Mouse (Mus musculus) lung, embryonic 15.5 days (tissue): ENCODE data around the gene Ncoa6. TPM values are rescaled to one million over a fixed set of nuclear protein-coding genes. Genes with fewer than 3 reads are reported as not detected.

Source experiments
- ATAC-seq: fragments of 200-750 bp; cut with Nextera tagmentation; 2 replicates; pipeline ENCODE4 v1.8.0; 2017; ENCODE audit warnings: moderate number of reproducible peaks, borderline replicate concordance; ENCODE audit not compliant: low FRiP score, low TSS enrichment; ENCODE audit errors: extremely low read depth
- H3K27ac ChIP-seq: fragments of 300-500 bp; sonication (generic); 2 replicates; pipeline ENCODE4 v1.5.1; 2015; ENCODE audit warnings: moderate library complexity, mild to moderate bottlenecking, inconsistent platforms
- H3K27me3 ChIP-seq: fragments of 300-500 bp; sonication (generic); 2 replicates; pipeline ENCODE4 v1.6.1; 2015; ENCODE audit warnings: inconsistent platforms
- H3K36me3 ChIP-seq: fragments of 300-500 bp; sonication (generic); 2 replicates; pipeline ENCODE4 v1.6.1; 2015; ENCODE audit warnings: inconsistent platforms
- H3K4me1 ChIP-seq: fragments of 300-500 bp; sonication (generic); 2 replicates; pipeline ENCODE4 v1.6.1; 2015; ENCODE audit warnings: inconsistent platforms
- H3K4me2 ChIP-seq: fragments of 300-500 bp; sonication (generic); 2 replicates; pipeline ENCODE4 v1.6.1; 2015; ENCODE audit warnings: inconsistent platforms, mild to moderate bottlenecking, moderate library complexity
- H3K4me3 ChIP-seq: fragments of 300-500 bp; sonication (generic); 2 replicates; pipeline ENCODE4 v1.5.1; 2015; ENCODE audit warnings: mild to moderate bottlenecking, inconsistent platforms
- H3K9ac ChIP-seq: fragments of 300-500 bp; sonication (generic); 2 replicates; pipeline ENCODE4 v1.6.1; 2015; ENCODE audit warnings: inconsistent platforms
- H3K9me3 ChIP-seq: fragments of 300-500 bp; sonication (generic); 2 replicates; pipeline ENCODE4 v1.6.1; 2016; ENCODE audit warnings: inconsistent platforms
- WGBS: fragments of 180-500 bp; shearing (Covaris S2); methylation state at CpG from one replicate; pipeline ENCODE4 v1.1.7; 2015; 5-methylcytosine and 5-hydroxymethylcytosine counted together
- polyA plus RNA-seq: library from polyadenylated mRNA; unstranded; fragments of >200 nt; fragmentation: Nextera tagmentation; extraction: Ambion mirVana; gene quantifications from 2 replicates; pipeline ENCODE4 v1.2.1, GENCODE M21; 2015

Gene Ncoa6
- polyA plus RNA-seq, 1 experiment from 2014 or later = 16.6 TPM

- H3K36me3 ChIP-seq = no peaks in the 10 kb centered on the region
- H3K27ac ChIP-seq = no peak overlapping the region
- peaks cover 17% of the 10 kb centered on the region for H3K27me3 ChIP-seq
- peaks cover 19% of the 10 kb centered on the region for H3K4me1 ChIP-seq
- H3K4me2 ChIP-seq = peak overlapping the region; percentile 90
- peak overlapping the region; percentile 79 for H3K9ac ChIP-seq
- ATAC-seq = no peak
- no peaks in the 10 kb centered on the region for H3K9me3 ChIP-seq
- under 1% methylated on average over 11 of the region's 11 CpGs for WGBS
- H3K4me3 ChIP-seq = peak overlapping the region; percentile 72
Observed at GRCm38 (mm10) chr2:155381060-155381437, 92.6 kb downstream of the Ncoa6 start.

DNA sequence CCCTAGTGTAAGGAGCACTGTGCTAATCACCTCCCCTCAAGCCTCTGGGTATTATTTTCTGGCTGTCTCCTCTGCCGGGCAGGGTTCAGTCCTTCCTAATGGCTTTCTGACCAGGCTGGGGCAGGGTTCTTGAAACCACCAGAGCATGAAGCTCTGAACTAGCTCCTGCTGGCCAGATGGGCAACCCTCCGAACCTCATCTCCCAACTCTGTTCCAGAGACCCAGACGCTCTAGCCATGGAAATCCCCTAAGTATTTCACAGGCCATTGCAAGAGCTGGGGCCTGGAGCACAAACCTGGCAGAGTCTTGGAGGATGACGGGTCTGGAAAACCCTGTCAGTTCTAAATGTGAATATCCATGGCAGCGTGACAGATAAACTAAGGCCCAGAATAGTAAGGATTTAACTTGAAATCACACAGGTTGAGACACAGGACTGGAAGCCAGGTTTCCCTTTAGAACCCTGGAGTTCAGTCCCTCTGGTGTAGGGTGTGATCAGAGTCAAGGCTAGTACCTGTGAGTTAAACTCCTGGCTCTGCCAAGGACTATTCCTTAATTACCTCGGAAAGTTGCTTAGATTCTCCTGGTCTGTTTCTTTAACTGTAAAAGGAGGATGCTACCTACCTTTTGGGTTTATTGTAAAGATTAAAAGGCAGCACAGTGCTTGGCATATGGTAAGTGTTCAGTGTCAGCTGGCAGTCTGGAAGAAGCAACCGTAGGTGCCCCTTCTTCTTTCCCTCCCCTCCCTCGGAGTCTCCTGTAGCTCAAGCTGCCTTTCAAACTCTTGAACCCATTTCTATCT is 93.2 kb downstream of the Ncoa6 start, which contains the start of gene Trp53inp2:
TSS of gene Trp53inp2 (plus strand) at position 799 of the 799 bp plus-strand sequence.
- Histone ChIP-seq H3K27ac (peak within 1 kb of the TSS; percentile 94), H3K4me3 (peak within 1 kb of the TSS; percentile 72), H3K4me1 (peaks cover 19% of the 10 kb centered on the region), H3K36me3 (no peaks in the 10 kb centered on the region), H3K9ac (peak within 1 kb of the TSS; percentile 79), H3K4me2 (peak within 1 kb of the TSS; percentile 90), H3K27me3 (peaks cover 17% of the 10 kb centered on the region), H3K9me3 (no peaks in the 10 kb centered on the region)
- WGBS = 48% methylated on average over 8 of the region's 8 CpGs
- no peak for ATAC-seq

- H3K27ac ChIP-seq = no peak overlapping the region
- H3K4me3 ChIP-seq = no peak overlapping the region
- H3K9ac ChIP-seq = no peak overlapping the region
- peaks cover 17% of the 10 kb centered on the region for H3K27me3 ChIP-seq
- H3K4me1 ChIP-seq = peaks cover 5% of the 10 kb centered on the region; the same call in 1 of the 2 replicates
- no peaks in the 10 kb centered on the region for H3K36me3 ChIP-seq
- no peak for ATAC-seq
- H3K9me3 ChIP-seq = no peaks in the 10 kb centered on the region
- no peak overlapping the region for H3K4me2 ChIP-seq
- whole genome bisulfite sequencing = 69% methylated on average over 10 of the region's 10 CpGs
Observed at GRCm38 (mm10) chr2:155376191-155376590, 97.5 kb downstream of the Ncoa6 start.

DNA sequence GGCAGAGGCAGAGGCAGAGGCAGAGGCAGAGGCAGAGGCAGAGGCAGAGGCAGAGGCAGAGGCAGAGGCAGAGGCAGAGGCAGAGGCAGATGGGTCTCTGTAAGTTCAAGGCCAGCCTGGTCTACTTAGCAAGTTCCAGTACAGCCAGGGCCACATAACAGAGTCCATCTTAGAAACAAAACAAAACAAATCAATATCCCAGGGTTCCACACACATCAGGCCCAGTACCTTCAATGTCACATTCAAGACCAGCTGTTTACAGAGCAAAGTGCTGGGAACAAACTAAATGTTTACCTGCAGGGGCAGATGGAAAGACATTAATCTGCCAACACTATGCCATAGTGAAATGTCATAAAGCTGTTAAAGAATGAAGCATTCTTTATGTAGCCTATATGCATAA is 99.2 kb downstream of the Ncoa6 start:
- no peak overlapping the region for H3K4me3 ChIP-seq
- 0 out of 2 replicates have a peak, but pooled peaks cover 6% of the 10 kb centered on the region for H3K27me3 ChIP-seq
- H3K9me3 ChIP-seq = no peaks in the 10 kb centered on the region
- H3K4me1 ChIP-seq = peaks cover 7% of the 10 kb centered on the region
- H3K36me3 ChIP-seq = no peaks in the 10 kb centered on the region
- no peak overlapping the region for H3K4me2 ChIP-seq
- no peak overlapping the region for H3K27ac ChIP-seq
- H3K9ac ChIP-seq = no peak overlapping the region
- ATAC-seq = no peak

DNA sequence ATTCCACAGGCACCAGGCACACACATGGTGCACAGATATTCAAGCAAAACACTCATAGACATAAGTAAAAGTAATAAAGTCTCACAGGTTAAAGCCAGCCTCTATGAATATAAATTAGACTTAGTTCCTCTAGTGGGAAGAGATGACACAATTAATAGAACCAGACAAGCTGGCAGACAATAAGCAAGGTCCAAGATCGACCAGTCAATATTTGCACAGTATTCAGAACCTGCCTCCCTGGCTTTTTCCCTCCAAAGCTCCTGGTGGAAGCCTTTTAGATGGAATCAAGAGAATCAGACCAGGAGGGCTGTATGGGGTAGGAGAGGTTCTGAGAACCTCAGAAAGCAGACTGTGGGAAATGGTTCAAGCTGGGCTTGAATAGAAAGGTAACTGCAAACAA is 99.8 kb downstream of the Ncoa6 start:
- no peak overlapping the region for H3K4me3 ChIP-seq
- H3K4me2 ChIP-seq = no peak overlapping the region
- WGBS = 31% methylated on average over 1 of the region's 1 CpGs
- ATAC-seq = no peak
- H3K4me1 ChIP-seq = peaks cover 11% of the 10 kb centered on the region
- H3K36me3 ChIP-seq = no peaks in the 10 kb centered on the region
- H3K9me3 ChIP-seq = no peaks in the 10 kb centered on the region
- H3K9ac ChIP-seq = no peak overlapping the region
- H3K27ac ChIP-seq = no peak overlapping the region
- H3K27me3 ChIP-seq = 0 out of 2 replicates have a peak, but pooled peaks cover under 1% of the 10 kb centered on the region

- H3K36me3 ChIP-seq = no peaks in the 10 kb centered on the region
- no peak overlapping the region for H3K9ac ChIP-seq
- H3K27me3 ChIP-seq = no peaks in the 10 kb centered on the region
- no peak for ATAC-seq
- peaks cover 11% of the 10 kb centered on the region for H3K4me1 ChIP-seq
- no peak overlapping the region for H3K27ac ChIP-seq
- H3K4me3 ChIP-seq = no peak overlapping the region
- no peaks in the 10 kb centered on the region for H3K9me3 ChIP-seq
- WGBS = 49% methylated on average over 1 of the region's 1 CpGs
- no peak overlapping the region for H3K4me2 ChIP-seq
Observed at GRCm38 (mm10) chr2:155373302-155373701, 100.4 kb downstream of the Ncoa6 start.

DNA sequence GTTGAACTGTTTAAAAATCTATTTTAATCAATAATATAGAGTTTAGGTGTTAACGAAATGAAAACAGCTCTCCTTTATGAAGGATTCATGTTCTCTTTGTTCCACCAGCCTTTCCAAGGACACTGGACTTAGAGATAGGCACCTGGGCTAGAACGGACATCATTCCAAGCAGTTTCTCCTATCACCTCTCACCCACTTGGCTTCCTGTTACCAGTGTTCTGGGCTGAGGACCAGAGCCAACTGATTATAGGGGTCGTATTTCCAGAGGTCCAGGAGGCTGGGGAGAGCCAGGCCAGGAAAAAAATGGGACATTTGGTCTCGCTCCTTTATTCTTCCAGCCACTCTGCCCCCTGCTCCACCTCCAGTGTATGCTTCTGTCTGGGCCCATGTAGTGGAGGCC is 101.2 kb downstream of the Ncoa6 start:
- WGBS = 47% methylated on average over 4 of the region's 4 CpGs
- H3K4me1 ChIP-seq = peaks cover 11% of the 10 kb centered on the region
- no peak overlapping the region for H3K9ac ChIP-seq
- no peak overlapping the region for H3K27ac ChIP-seq
- no peak overlapping the region for H3K4me2 ChIP-seq
- H3K4me3 ChIP-seq = no peak overlapping the region
- ATAC-seq = no peak
- no peaks in the 10 kb centered on the region for H3K27me3 ChIP-seq
- H3K9me3 ChIP-seq = no peaks in the 10 kb centered on the region
- no peaks in the 10 kb centered on the region for H3K36me3 ChIP-seq

DNA sequence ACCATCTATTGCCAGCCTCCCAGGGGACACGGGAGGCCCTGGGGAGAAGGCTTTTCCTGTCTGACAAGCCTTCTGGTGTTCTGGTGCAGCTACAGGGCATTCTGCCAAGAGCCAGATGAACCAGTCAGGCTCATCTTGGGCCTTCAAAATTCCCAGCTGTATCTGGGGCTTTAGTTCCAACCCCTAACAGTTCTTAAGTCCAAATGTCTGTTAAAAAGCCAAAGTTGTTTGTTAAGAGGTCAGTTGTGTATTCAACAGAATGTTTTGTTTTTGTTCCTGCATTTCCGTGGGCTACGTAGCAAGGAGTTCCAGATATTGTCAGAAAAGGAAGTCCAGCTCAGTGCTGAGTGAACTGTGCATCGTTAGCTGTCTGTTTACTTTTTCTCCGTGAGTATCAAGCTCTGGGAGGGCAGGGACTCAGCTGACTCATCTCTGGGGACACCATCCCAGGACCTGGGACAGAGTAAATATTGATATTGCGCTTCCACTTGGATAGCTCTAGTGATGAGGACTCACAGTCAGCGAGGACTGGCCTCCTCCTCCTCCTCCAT is 104.3 kb downstream of the Ncoa6 start:
- Histone ChIP-seq H3K9me3 (no peaks in the 10 kb centered on the region), H3K9ac (no peak overlapping the region), H3K36me3 (no peaks in the 10 kb centered on the region), H3K27me3 (no peaks in the 10 kb centered on the region), H3K4me3 (no peak overlapping the region), H3K27ac (peak overlapping the region; percentile 65), H3K4me1 (peaks cover 11% of the 10 kb centered on the region), H3K4me2 (peak overlapping the region; percentile 12; the same call in 1 of the 2 replicates)
- WGBS = 15% methylated on average over 7 of the region's 7 CpGs
- ATAC-seq = peak; percentile 76; the same call in 1 of the 2 replicates

DNA sequence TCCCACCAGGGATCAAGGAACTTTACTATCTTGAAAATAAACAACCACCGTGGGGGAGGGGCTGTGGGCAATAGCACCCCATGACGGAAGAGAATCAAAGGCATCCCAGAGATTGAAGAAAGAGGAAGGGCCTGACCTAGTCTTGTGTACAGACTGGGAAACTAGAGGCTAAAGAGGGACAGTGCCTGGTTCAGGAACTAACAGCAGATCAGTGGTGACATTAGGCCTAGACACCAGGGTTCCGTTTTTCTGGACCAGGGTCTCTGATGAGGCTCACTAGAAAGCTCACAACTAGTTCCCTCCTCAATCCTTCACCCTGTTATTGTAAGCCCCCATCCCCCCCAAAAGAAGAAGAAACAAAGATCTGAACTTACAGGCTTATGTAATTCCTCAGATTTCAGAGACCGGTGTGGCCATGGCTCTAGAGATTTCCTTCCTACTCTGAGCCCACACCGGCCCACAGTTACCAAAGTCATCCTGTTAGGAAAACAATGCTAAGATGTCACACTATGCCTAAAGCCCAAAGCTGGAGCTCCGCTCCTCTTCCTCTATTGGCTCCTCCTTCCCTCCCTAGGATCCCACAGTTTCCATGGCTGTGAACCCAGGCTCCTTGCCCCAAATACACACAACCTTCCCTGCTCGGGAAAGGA is 105.9 kb downstream of the Ncoa6 start:
- Histone ChIP-seq H3K4me2 (no peak overlapping the region), H3K27me3 (no peaks in the 10 kb centered on the region), H3K36me3 (no peaks in the 10 kb centered on the region), H3K9me3 (no peaks in the 10 kb centered on the region), H3K4me3 (no peak overlapping the region), H3K9ac (no peak overlapping the region), H3K4me1 (peaks cover 11% of the 10 kb centered on the region), H3K27ac (no peak overlapping the region)
- no peak for ATAC-seq
- 71% methylated on average over 7 of the region's 7 CpGs for WGBS

DNA sequence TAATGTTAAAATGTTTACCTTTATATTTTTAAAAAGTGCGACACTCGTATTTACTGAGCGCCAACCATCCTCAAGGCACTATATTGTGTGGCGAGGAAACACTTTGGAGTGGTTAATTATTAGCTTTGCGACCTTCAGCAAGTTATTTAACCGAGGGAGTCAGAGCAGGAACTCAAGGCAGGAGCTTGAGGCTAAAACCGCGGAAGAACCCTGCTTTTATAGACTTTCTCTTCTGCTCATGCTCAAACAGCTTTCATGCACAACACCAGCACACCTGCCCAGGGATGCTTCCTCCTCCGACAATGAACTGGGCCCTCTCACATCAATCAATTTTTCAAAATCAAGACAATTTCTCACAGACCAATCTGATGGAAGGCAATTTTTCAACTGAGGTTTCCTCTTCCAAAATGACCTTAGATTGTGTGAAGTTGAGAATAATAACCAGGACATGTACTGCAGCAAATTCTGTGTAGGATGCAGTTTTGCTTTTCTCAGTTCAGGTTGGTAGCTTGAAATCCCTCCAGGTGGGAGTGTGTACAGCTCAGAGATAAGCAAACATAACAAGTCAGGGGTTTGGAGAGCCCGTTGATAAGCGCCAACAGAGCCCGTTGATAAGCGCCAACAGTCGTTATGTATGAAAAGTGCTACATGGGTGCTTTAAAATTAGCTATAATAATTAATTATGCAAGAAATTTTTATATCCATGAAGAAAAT is 115.9 kb downstream of the Ncoa6 start:
- Histone ChIP-seq H3K9ac (peak overlapping the region; percentile 38), H3K4me3 (peak overlapping the region; percentile 69), H3K27ac (peak overlapping the region; percentile 53), H3K4me2 (peak overlapping the region; percentile 77), H3K9me3 (no peaks in the 10 kb centered on the region), H3K27me3 (no peaks in the 10 kb centered on the region), H3K4me1 (peaks cover 14% of the 10 kb centered on the region), H3K36me3 (no peaks in the 10 kb centered on the region)
- ATAC-seq = peak; percentile 55
- 19% methylated on average over 14 of the region's 14 CpGs for WGBS

- Histone ChIP-seq H3K27ac (peak within 1 kb of the TSS; percentile 63), H3K9ac (peak within 1 kb of the TSS; percentile 58), H3K4me2 (peak within 1 kb of the TSS; percentile 77), H3K9me3 (no peaks in the 10 kb centered on the region), H3K36me3 (no peaks in the 10 kb centered on the region), H3K4me3 (peak within 1 kb of the TSS; percentile 69), H3K27me3 (no peaks in the 10 kb centered on the region), H3K4me1 (peaks cover 14% of the 10 kb centered on the region)
- ATAC-seq = peak; percentile 99
- WGBS = under 1% methylated on average over 38 of the region's 38 CpGs
Observed at GRCm38 (mm10) chr2:155356971-155357591, 116.6 kb downstream of the Ncoa6 start, which contains the start of gene Pigu. Gene Pigu (minus strand): TSS chr2:155357430.
